Mouse (Mus musculus): ENCODE measurements at regions not wholly inside any gene's neighbourhood (a gene's known extent, or its start where the extent isn't known, plus 50 kb on each side); places are given as distances from the start of the nearest gene placed in this dataset.

DNA sequence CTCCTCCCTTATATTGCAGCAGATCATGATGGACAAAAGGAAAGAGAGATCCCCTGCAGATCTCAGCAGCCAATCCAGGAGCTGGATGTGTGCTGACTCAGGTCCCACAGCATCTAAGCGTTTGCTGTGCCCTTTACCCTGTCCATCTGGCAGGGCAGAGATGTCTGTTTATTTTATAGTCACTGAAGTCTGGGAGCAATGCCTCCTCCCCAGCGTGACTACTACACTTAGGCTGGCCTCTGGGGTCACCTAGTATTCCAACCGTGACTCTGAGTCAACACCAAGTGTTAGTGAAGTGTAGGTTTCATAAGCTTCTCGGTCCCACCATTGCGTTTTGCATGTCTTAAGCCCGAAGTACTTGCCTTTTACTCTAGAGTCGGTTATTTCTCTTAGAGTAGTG is 155.3 kb upstream of the Gmds start:
- WGBS, result 19% methylated on average over 7 of the region's 7 CpGs
- H3K79me2 ChIP-seq (ENCODE audit: control insufficient read depth, insufficient read depth, low read length), result no peaks in the 10 kb centered on the region
- peaks cover 18% of the 10 kb centered on the region for H3K4me1 ChIP-seq (ENCODE audit: control insufficient read depth, insufficient read depth, low read length)
- TF ChIP-seq CTCF (IDR thresholded peaks at IDR 0.05; ENCODE audit: low read depth, low read length) (no peak), POLR2A (IDR thresholded peaks at IDR 0.05; ENCODE audit: extremely low read depth, insufficient read depth, low read length) (no peak)
- no peak overlapping the region for H3K9ac ChIP-seq (ENCODE audit: low read depth, low read length)
- H3K27ac ChIP-seq (replicated peaks; ENCODE audit: insufficient read depth, low read depth, low read length), result no peak overlapping the region
- no peaks in the 10 kb centered on the region for H3K27me3 ChIP-seq (ENCODE audit: control insufficient read depth, insufficient read depth, low read length)
- H3K4me3 ChIP-seq (ENCODE audit: insufficient read depth, low read depth, low read length), result no peak overlapping the region
- no peaks in the 10 kb centered on the region for H3K36me3 ChIP-seq (ENCODE audit: control insufficient read depth, insufficient read depth, low read length)
- peak; percentile 92 for DNase-seq (ENCODE audit: extremely low read depth, low read depth, low spot score)

GRCm38 (mm10) chr13:32493309-32493708 is 154.8 kb upstream of the Gmds start:
- H3K9ac ChIP-seq (ENCODE audit: low read depth, low read length), result no peak overlapping the region
- H3K4me1 ChIP-seq (ENCODE audit: control insufficient read depth, insufficient read depth, low read length), result peaks cover 14% of the 10 kb centered on the region
- TF ChIP-seq CTCF (IDR thresholded peaks at IDR 0.05; ENCODE audit: low read depth, low read length), result peak; percentile 64; the same call in 1 of the 2 replicates
- TF ChIP-seq POLR2A (IDR thresholded peaks at IDR 0.05; ENCODE audit: extremely low read depth, insufficient read depth, low read length), result no peak
- peak; percentile 65 for DNase-seq (ENCODE audit: extremely low read depth, low read depth, low spot score)
- no peak overlapping the region for H3K4me3 ChIP-seq (ENCODE audit: insufficient read depth, low read depth, low read length)
- no peaks in the 10 kb centered on the region for H3K27me3 ChIP-seq (ENCODE audit: control insufficient read depth, insufficient read depth, low read length)
- H3K36me3 ChIP-seq (ENCODE audit: control insufficient read depth, insufficient read depth, low read length), result no peaks in the 10 kb centered on the region
- H3K27ac ChIP-seq (replicated peaks; ENCODE audit: insufficient read depth, low read depth, low read length), result no peak overlapping the region
- no peaks in the 10 kb centered on the region for H3K79me2 ChIP-seq (ENCODE audit: control insufficient read depth, insufficient read depth, low read length)
- WGBS, result 17% methylated on average over 7 of the region's 7 CpGs

- H3K79me2 ChIP-seq (ENCODE audit: control insufficient read depth, insufficient read depth, low read length), result no peaks in the 10 kb centered on the region
- no peak overlapping the region for H3K27ac ChIP-seq (replicated peaks; ENCODE audit: insufficient read depth, low read depth, low read length)
- H3K36me3 ChIP-seq (ENCODE audit: control insufficient read depth, insufficient read depth, low read length), result no peaks in the 10 kb centered on the region
- peak; percentile 47 for DNase-seq (ENCODE audit: extremely low read depth, low read depth, low spot score)
- 57% methylated on average over 7 of the region's 7 CpGs for WGBS
- no peak overlapping the region for H3K9ac ChIP-seq (ENCODE audit: low read depth, low read length)
- peaks cover 10% of the 10 kb centered on the region for H3K4me1 ChIP-seq (ENCODE audit: control insufficient read depth, insufficient read depth, low read length)
- TF ChIP-seq CTCF (IDR thresholded peaks at IDR 0.05; ENCODE audit: low read depth, low read length) (no peak), POLR2A (IDR thresholded peaks at IDR 0.05; ENCODE audit: extremely low read depth, insufficient read depth, low read length) (no peak)
- H3K4me3 ChIP-seq (ENCODE audit: insufficient read depth, low read depth, low read length), result no peak overlapping the region
- H3K27me3 ChIP-seq (ENCODE audit: control insufficient read depth, insufficient read depth, low read length), result no peaks in the 10 kb centered on the region
Measured at GRCm38 (mm10) chr13:32492566-32492965, 154.0 kb upstream of the Gmds start.

DNA sequence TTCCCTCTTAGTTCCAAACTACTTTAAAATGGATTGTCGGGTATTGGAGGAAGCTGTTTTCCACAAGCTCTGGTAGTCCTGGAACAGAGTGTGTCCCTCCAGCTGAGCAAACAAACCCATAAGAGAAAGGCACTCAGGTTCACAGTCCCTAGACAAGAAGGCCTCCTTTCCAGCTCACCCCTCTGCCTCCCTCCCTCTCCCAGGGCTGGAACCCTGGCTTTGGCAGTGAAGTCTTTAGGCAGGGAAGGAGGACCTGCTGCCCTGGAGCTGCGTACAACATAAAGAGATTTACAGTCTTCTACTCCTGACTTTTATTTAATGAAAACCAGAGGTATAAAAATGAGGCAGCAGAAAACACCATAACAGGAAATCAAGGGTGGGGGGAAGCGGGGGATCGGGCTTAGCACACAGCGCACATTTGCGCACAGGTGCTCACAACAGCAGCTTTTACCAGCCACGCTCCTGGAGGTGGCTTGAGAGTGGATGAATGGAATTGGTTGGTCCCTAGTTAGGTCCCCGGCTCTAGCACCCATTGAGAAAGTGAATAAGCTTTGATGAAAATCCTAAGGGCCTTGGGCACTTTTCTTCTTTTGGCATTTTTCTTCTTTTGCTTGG is 143.0 kb upstream of the Gmds start:
- H3K9ac ChIP-seq (ENCODE audit: low read depth, low read length), result no peak overlapping the region
- DNase-seq (ENCODE audit: extremely low read depth, low read depth, low spot score), result no peak
- 88% methylated on average over 8 of the region's 8 CpGs for WGBS
- no peaks in the 10 kb centered on the region for H3K27me3 ChIP-seq (ENCODE audit: control insufficient read depth, insufficient read depth, low read length)
- H3K79me2 ChIP-seq (ENCODE audit: control insufficient read depth, insufficient read depth, low read length), result no peaks in the 10 kb centered on the region
- no peak overlapping the region for H3K27ac ChIP-seq (replicated peaks; ENCODE audit: insufficient read depth, low read depth, low read length)
- H3K36me3 ChIP-seq (ENCODE audit: control insufficient read depth, insufficient read depth, low read length), result no peaks in the 10 kb centered on the region
- H3K4me1 ChIP-seq (ENCODE audit: control insufficient read depth, insufficient read depth, low read length), result no peaks in the 10 kb centered on the region
- no peak for TF ChIP-seq POLR2A (IDR thresholded peaks at IDR 0.05; ENCODE audit: extremely low read depth, insufficient read depth, low read length)
- no peak for TF ChIP-seq CTCF (IDR thresholded peaks at IDR 0.05; ENCODE audit: low read depth, low read length)
- no peak overlapping the region for H3K4me3 ChIP-seq (ENCODE audit: insufficient read depth, low read depth, low read length)

GRCm38 (mm10) chr13:32480029-32480428 is 141.5 kb upstream of the Gmds start:
- no peaks in the 10 kb centered on the region for H3K79me2 ChIP-seq (ENCODE audit: control insufficient read depth, insufficient read depth, low read length)
- H3K9ac ChIP-seq (ENCODE audit: low read depth, low read length), result no peak overlapping the region
- TF ChIP-seq CTCF (IDR thresholded peaks at IDR 0.05; ENCODE audit: low read depth, low read length) (no peak), POLR2A (IDR thresholded peaks at IDR 0.05; ENCODE audit: extremely low read depth, insufficient read depth, low read length) (no peak)
- no peak overlapping the region for H3K27ac ChIP-seq (replicated peaks; ENCODE audit: insufficient read depth, low read depth, low read length)
- no peaks in the 10 kb centered on the region for H3K36me3 ChIP-seq (ENCODE audit: control insufficient read depth, insufficient read depth, low read length)
- no peaks in the 10 kb centered on the region for H3K27me3 ChIP-seq (ENCODE audit: control insufficient read depth, insufficient read depth, low read length)
- H3K4me1 ChIP-seq (ENCODE audit: control insufficient read depth, insufficient read depth, low read length), result no peaks in the 10 kb centered on the region
- no peak for DNase-seq (ENCODE audit: extremely low read depth, low read depth, low spot score)
- WGBS, result 65% methylated on average over 4 of the region's 4 CpGs
- no peak overlapping the region for H3K4me3 ChIP-seq (ENCODE audit: insufficient read depth, low read depth, low read length)

- no peak overlapping the region for H3K9ac ChIP-seq (ENCODE audit: low read depth, low read length)
- H3K79me2 ChIP-seq (ENCODE audit: control insufficient read depth, insufficient read depth, low read length), result no peaks in the 10 kb centered on the region
- WGBS, result 84% methylated on average over 8 of the region's 8 CpGs
- TF ChIP-seq POLR2A (IDR thresholded peaks at IDR 0.05; ENCODE audit: extremely low read depth, insufficient read depth, low read length) (no peak), CTCF (IDR thresholded peaks at IDR 0.05; ENCODE audit: low read depth, low read length) (no peak)
- H3K4me3 ChIP-seq (ENCODE audit: insufficient read depth, low read depth, low read length), result no peak overlapping the region
- no peak for DNase-seq (ENCODE audit: extremely low read depth, low read depth, low spot score)
- H3K27ac ChIP-seq (replicated peaks; ENCODE audit: insufficient read depth, low read depth, low read length), result no peak overlapping the region
- no peaks in the 10 kb centered on the region for H3K36me3 ChIP-seq (ENCODE audit: control insufficient read depth, insufficient read depth, low read length)
- no peaks in the 10 kb centered on the region for H3K27me3 ChIP-seq (ENCODE audit: control insufficient read depth, insufficient read depth, low read length)
- H3K4me1 ChIP-seq (ENCODE audit: control insufficient read depth, insufficient read depth, low read length), result no peaks in the 10 kb centered on the region
Measured at GRCm38 (mm10) chr13:32479118-32479818, 140.7 kb upstream of the Gmds start.
